Mouse (Mus musculus) forebrain, embryonic 14.5 days (tissue): ENCODE measurements at regions not wholly inside any gene's neighbourhood (a gene's known extent, or its start where the extent isn't known, plus 50 kb on each side); places are given as distances from the start of the nearest gene placed in this dataset.
A peak's percentile ranks its signal among the peaks of the same experiment; 100 is the strongest.

ENCODE experiments used
- ATAC-seq: fragments of 200-750 bp; cut with Nextera tagmentation; 2 replicates; pipeline ENCODE4 v1.8.0; 2017; ENCODE audit warnings: mild to moderate bottlenecking, moderate library complexity
- DNase-seq: peaks from one replicate; pipeline ENCODE4 v3.0.0-alpha.2; 2015; ENCODE audit warnings: low spot score
- H3K27ac ChIP-seq: fragments of 300-500 bp; sonication (generic); 2 replicates; pipeline ENCODE4 v1.5.1; 2014; ENCODE audit warnings: low read depth, mild to moderate bottlenecking, control low read depth, low read length, moderate library complexity
- H3K27me3 ChIP-seq: fragments of 300-500 bp; sonication (generic); replicated peaks from 2 replicates; pipeline ENCODE4 v1.6.1; 2014; ENCODE audit warnings: low read length, control low read depth, mixed read lengths; ENCODE audit not compliant: control insufficient read depth, insufficient read depth
- H3K36me3 ChIP-seq: fragments of 300-500 bp; sonication (generic); 2 replicates; pipeline ENCODE4 v1.6.1; 2014; ENCODE audit warnings: low read length, control low read depth; ENCODE audit not compliant: control insufficient read depth, insufficient read depth
- H3K4me1 ChIP-seq: fragments of 300-500 bp; sonication (generic); 2 replicates; pipeline ENCODE4 v1.6.1; 2014; ENCODE audit warnings: antibody characterized with exemption, low read length, control low read depth; ENCODE audit not compliant: control insufficient read depth, insufficient read depth
- H3K4me2 ChIP-seq: fragments of 300-500 bp; sonication (generic); 2 replicates; pipeline ENCODE4 v1.6.1; 2014; ENCODE audit warnings: mild to moderate bottlenecking, control low read depth, low read length
- H3K4me3 ChIP-seq: fragments of 300-500 bp; sonication (generic); 2 replicates; pipeline ENCODE4 v1.5.1; 2014; ENCODE audit warnings: low read depth, low read length, control low read depth
- H3K9ac ChIP-seq: fragments of 300-500 bp; sonication (generic); 2 replicates; pipeline ENCODE4 v1.6.1; 2014; ENCODE audit warnings: mild to moderate bottlenecking, low read length, control low read depth, moderate library complexity
- H3K9me3 ChIP-seq: fragments of 300-500 bp; sonication (generic); replicated peaks from 2 replicates; pipeline ENCODE4 v1.6.1; 2016; ENCODE audit warnings: low read length, control low read depth, mixed read lengths; ENCODE audit not compliant: control insufficient read depth
- WGBS: fragments of 180-500 bp; shearing (Covaris S2); extraction: QIAGEN DNeasy Blood & Tissue Kit; methylation state at CpG from one replicate; pipeline ENCODE4 v1.1.7; 2014; 5-methylcytosine and 5-hydroxymethylcytosine counted together

DNA sequence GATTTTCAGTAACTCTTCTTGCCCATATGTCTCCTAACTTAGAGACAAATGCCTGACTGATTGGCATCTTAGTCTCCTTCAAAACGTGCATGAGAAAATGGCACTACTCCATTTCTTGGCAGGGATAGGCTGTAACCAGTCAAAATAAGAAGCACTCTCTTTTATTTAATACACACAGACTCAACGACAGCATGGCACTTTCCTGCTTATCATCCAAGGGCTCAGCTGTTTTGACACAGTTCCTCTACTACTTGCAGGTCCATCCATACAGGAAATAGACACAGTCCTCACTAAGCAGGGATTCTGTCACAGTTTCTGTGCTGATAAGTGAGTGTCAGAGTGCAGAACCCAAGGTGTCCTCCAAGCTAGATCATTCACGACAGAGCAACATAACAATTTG, 454.6 kb upstream of the Cdh8 start:
- Histone ChIP-seq H3K9ac (no peak overlapping the region), H3K4me1 (no peaks in the 10 kb centered on the region), H3K4me2 (no peak overlapping the region), H3K9me3 (no peaks in the 10 kb centered on the region), H3K4me3 (no peak overlapping the region), H3K27ac (no peak overlapping the region), H3K27me3 (no peaks in the 10 kb centered on the region), H3K36me3 (no peaks in the 10 kb centered on the region)
- DNase-seq: peak; percentile 46
- WGBS: 39% methylated on average over 3 of the region's 3 CpGs
- ATAC-seq: peak; percentile 50; the same call in 1 of the 2 replicates
